In the genomic region with DNA sequence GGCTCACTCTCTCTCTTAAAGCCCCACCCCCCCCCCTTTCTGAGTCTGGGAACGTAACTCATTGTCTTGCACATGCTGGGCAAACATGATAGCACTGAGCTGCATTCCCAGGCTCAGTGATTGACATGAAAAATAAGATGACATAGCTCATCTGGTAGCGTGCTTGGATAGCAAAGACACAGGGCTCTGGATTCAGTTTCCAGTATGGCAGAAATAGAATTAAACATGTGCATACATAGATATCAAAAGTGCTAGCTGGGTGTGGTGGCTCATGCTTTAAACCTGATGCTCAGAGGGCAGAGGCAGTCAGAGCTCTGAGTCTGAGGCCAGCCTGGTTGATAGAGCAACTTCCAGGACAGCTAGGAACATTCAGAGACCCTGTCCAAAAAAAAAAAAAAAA, we compare ENCODE assay signal across 15 mouse cellular contexts.
"Had no signal": no experiment of that assay in that cellular context is flagged by ENCODE, and none has a peak within 500 bp of the region (broad histone marks: within the 10 kb centered on the region; RNA-seq: fewer than 3 reads in every experiment).

No protein-coding gene starts in this region.

- H3K9ac ChIP-seq: limb, embryonic 13.5 days; neural tube, embryonic 15.5 days had no signal

- H3K4me2 ChIP-seq: limb, embryonic 13.5 days; neural tube, embryonic 15.5 days had no signal

- H3K36me3 ChIP-seq: limb, embryonic 13.5 days; midbrain, embryonic 10.5 days; neural tube, embryonic 15.5 days had no signal

- DNase-seq: kidney, adult 11 months; kidney, adult 9 months; kidney, postnatal 10 days; kidney, postnatal 4 days; left cerebral cortex, postnatal 4 days; lung, adult 18-20 months; midbrain, embryonic 14.5 days; right cerebral cortex, postnatal 4 days; spleen, adult 18-20 months; thymus, postnatal 36 days had no signal

- H3K4me3 ChIP-seq: layer of hippocampus, adult 2 months; limb, embryonic 13.5 days; midbrain, embryonic 10.5 days; myocyte; neural tube, embryonic 15.5 days had no signal

- H3K27me3 ChIP-seq: limb, embryonic 13.5 days; neural tube, embryonic 15.5 days had no signal

- H3K27ac ChIP-seq: layer of hippocampus, adult 2 months; limb, embryonic 13.5 days; midbrain, embryonic 10.5 days; neural tube, embryonic 15.5 days had no signal

- H3K9me3 ChIP-seq: limb, embryonic 13.5 days; midbrain, embryonic 10.5 days; neural tube, embryonic 15.5 days had no signal
